Mouse (Mus musculus): Measurements from ENCODE around the gene Itgbl1. TPM values are rescaled to one million over a fixed set of nuclear protein-coding genes. Genes with fewer than 3 reads are reported as not detected.

Gene Itgbl1
- polyA plus RNA-seq, 1 experiment from 2014 or later = 3.1 TPM

- H3K4me1 ChIP-seq (ENCODE audit: control insufficient read depth, insufficient read depth, low read length) = no peaks in the 10 kb centered on the region
- no peak overlapping the region for H3K9ac ChIP-seq (ENCODE audit: low read length)
- H3K36me3 ChIP-seq (ENCODE audit: control insufficient read depth, insufficient read depth, low read length) = no peaks in the 10 kb centered on the region
- H3K27ac ChIP-seq (ENCODE audit: low read depth, low read length) = no peak overlapping the region
- no peaks in the 10 kb centered on the region for H3K9me3 ChIP-seq (replicated peaks; ENCODE audit: control insufficient read depth, low read length)
- H3K27me3 ChIP-seq (replicated peaks; ENCODE audit: control insufficient read depth, insufficient read depth, low read length) = no peaks in the 10 kb centered on the region
- ATAC-seq (no peak), DNase-seq (ENCODE audit: low spot score) (no peak)
- H3K4me2 ChIP-seq (ENCODE audit: low read length) = no peak overlapping the region
- WGBS = 93% methylated on average over 1 of the region's 1 CpGs
- no peak overlapping the region for H3K4me3 ChIP-seq (ENCODE audit: low read depth, low read length)
Measured at GRCm38 (mm10) chr14:123864531-123864930, 204.8 kb downstream of the Itgbl1 start.

GRCm38 (mm10) chr14:123865779-123866726 lies 206.3 kb downstream of the Itgbl1 start:
- ATAC-seq = peak; percentile 55; the same call in 1 of the 2 replicates
- Histone ChIP-seq H3K27me3 (replicated peaks; ENCODE audit: control insufficient read depth, insufficient read depth, low read length) (no peaks in the 10 kb centered on the region), H3K4me1 (ENCODE audit: control insufficient read depth, insufficient read depth, low read length) (no peaks in the 10 kb centered on the region), H3K4me2 (ENCODE audit: low read length) (no peak overlapping the region), H3K27ac (ENCODE audit: low read depth, low read length) (no peak overlapping the region), H3K4me3 (ENCODE audit: low read depth, low read length) (no peak overlapping the region), H3K9ac (ENCODE audit: low read length) (no peak overlapping the region), H3K9me3 (replicated peaks; ENCODE audit: control insufficient read depth, low read length) (no peaks in the 10 kb centered on the region), H3K36me3 (ENCODE audit: control insufficient read depth, insufficient read depth, low read length) (no peaks in the 10 kb centered on the region)
- DNase-seq (ENCODE audit: low spot score) = peak; percentile 11
- WGBS = 12% methylated on average over 6 of the region's 6 CpGs

GRCm38 (mm10) chr14:123927903-123928302 lies 268.1 kb downstream of the Itgbl1 start:
- Histone ChIP-seq H3K27ac (ENCODE audit: low read depth, low read length) (no peak overlapping the region), H3K9ac (ENCODE audit: low read length) (no peak overlapping the region), H3K4me3 (ENCODE audit: low read depth, low read length) (no peak overlapping the region), H3K4me1 (ENCODE audit: control insufficient read depth, insufficient read depth, low read length) (no peaks in the 10 kb centered on the region), H3K9me3 (replicated peaks; ENCODE audit: control insufficient read depth, low read length) (no peaks in the 10 kb centered on the region), H3K4me2 (ENCODE audit: low read length) (no peak overlapping the region), H3K36me3 (ENCODE audit: control insufficient read depth, insufficient read depth, low read length) (no peaks in the 10 kb centered on the region), H3K27me3 (replicated peaks; ENCODE audit: control insufficient read depth, insufficient read depth, low read length) (no peaks in the 10 kb centered on the region)
- DNase-seq (ENCODE audit: low spot score) (peak; percentile 14), ATAC-seq (no peak)
- 90% methylated on average over 1 of the region's 1 CpGs for WGBS

DNA sequence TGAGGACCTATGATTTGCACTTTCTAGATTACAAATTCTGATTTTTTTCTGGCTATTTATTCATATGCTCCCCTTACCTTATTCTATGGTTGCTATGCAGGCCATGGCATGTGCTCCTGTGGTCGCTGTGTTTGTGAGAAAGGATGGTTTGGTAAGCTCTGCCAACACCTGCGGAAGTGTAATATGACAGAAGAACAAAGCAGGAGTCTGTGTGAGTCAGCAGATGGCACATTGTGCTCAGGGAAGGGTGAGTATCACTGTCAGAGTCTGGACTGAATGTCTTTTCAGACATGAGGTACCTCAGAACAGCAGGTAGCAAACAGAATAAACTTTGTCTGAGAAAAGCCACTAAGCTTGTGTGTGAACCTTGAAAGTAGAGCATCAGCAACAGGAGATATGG lies 306.8 kb downstream of the Itgbl1 start:
- H3K36me3 ChIP-seq (ENCODE audit: control insufficient read depth, insufficient read depth, low read length) = no peaks in the 10 kb centered on the region
- no peaks in the 10 kb centered on the region for H3K27me3 ChIP-seq (replicated peaks; ENCODE audit: control insufficient read depth, insufficient read depth, low read length)
- no peak overlapping the region for H3K4me2 ChIP-seq (ENCODE audit: low read length)
- no peak overlapping the region for H3K4me3 ChIP-seq (ENCODE audit: low read depth, low read length)
- ATAC-seq = no peak
- no peak overlapping the region for H3K9ac ChIP-seq (ENCODE audit: low read length)
- H3K27ac ChIP-seq (ENCODE audit: low read depth, low read length) = no peak overlapping the region
- DNase-seq (ENCODE audit: low spot score) = no peak
- H3K4me1 ChIP-seq (ENCODE audit: control insufficient read depth, insufficient read depth, low read length) = no peaks in the 10 kb centered on the region
- 69% methylated on average over 2 of the region's 2 CpGs for WGBS
- no peaks in the 10 kb centered on the region for H3K9me3 ChIP-seq (replicated peaks; ENCODE audit: control insufficient read depth, low read length)

DNA sequence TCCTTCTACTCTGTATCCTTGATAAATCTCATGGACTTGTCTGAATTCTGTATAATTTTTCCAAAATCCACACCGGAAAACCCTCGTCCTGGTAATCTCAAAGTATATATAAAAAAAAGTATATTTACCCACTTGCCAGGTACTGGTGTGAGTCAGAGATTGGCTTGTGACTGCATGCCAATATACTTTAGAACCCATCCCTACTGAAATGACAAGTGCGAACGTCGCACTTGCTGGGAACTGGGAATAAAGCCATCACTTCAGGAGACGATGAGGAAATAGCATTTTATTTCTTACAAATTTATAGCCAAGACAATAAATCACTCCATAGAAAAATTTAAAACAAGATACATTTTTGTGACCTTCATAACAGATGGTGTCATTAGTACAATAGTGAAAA lies 308.2 kb downstream of the Itgbl1 start:
- DNase-seq (ENCODE audit: low spot score) = peak; percentile 33
- 91% methylated on average over 6 of the region's 6 CpGs for WGBS
- Histone ChIP-seq H3K4me3 (ENCODE audit: low read depth, low read length) (no peak overlapping the region), H3K4me1 (ENCODE audit: control insufficient read depth, insufficient read depth, low read length) (no peaks in the 10 kb centered on the region), H3K9ac (ENCODE audit: low read length) (no peak overlapping the region), H3K36me3 (ENCODE audit: control insufficient read depth, insufficient read depth, low read length) (no peaks in the 10 kb centered on the region), H3K4me2 (ENCODE audit: low read length) (no peak overlapping the region), H3K27ac (ENCODE audit: low read depth, low read length) (no peak overlapping the region), H3K9me3 (replicated peaks; ENCODE audit: control insufficient read depth, low read length) (no peaks in the 10 kb centered on the region), H3K27me3 (replicated peaks; ENCODE audit: control insufficient read depth, insufficient read depth, low read length) (no peaks in the 10 kb centered on the region)
- ATAC-seq = no peak

- Histone ChIP-seq H3K9me3 (replicated peaks; ENCODE audit: control insufficient read depth, low read length) (no peaks in the 10 kb centered on the region), H3K4me1 (ENCODE audit: control insufficient read depth, insufficient read depth, low read length) (no peaks in the 10 kb centered on the region), H3K27me3 (replicated peaks; ENCODE audit: control insufficient read depth, insufficient read depth, low read length) (no peaks in the 10 kb centered on the region), H3K4me2 (ENCODE audit: low read length) (no peak overlapping the region), H3K27ac (ENCODE audit: low read depth, low read length) (no peak overlapping the region), H3K4me3 (ENCODE audit: low read depth, low read length) (no peak overlapping the region), H3K36me3 (ENCODE audit: control insufficient read depth, insufficient read depth, low read length) (no peaks in the 10 kb centered on the region), H3K9ac (ENCODE audit: low read length) (no peak overlapping the region)
- no peak for DNase-seq (ENCODE audit: low spot score)
- WGBS = 81% methylated on average over 2 of the region's 2 CpGs
- no peak for ATAC-seq
Measured at GRCm38 (mm10) chr14:123990591-123991195, 330.9 kb downstream of the Itgbl1 start.

Other genes with a start within 250 kb of the Itgbl1 start
- gene Nalcn, start 32.8 kb upstream of the Itgbl1 start, polyA plus RNA-seq (2014; fragmentation: Nextera tagmentation; extraction: Ambion mirVana) = 5.5 and 8.0 TPM in 2 replicates

Data from forebrain, embryonic 14.5 days (tissue).